Mouse (Mus musculus) ES-E14 (cell line): Measurements from ENCODE around the gene Tenm2.

Experiments
- CHD2 ChIP-seq: IDR thresholded peaks from 2 replicates; pipeline ENCODE4 v1.6.1; 2014; ENCODE audit warnings: mild to moderate bottlenecking, low read depth, low read length, inconsistent platforms
- ZNF384 ChIP-seq: IDR thresholded peaks from 2 replicates; pipeline ENCODE4 v1.6.1; 2012; ENCODE audit warnings: low read depth, low read length, inconsistent platforms

GRCm38 (mm10) chr11:36508312-36508711, 727.5 kb downstream of the Tenm2 start:
- TF ChIP-seq CHD2 (no peak), ZNF384 (no peak)
